Mouse (Mus musculus): Measurements from ENCODE around the gene Slc29a3. TPM values are rescaled to one million over a fixed set of nuclear protein-coding genes. Genes with fewer than 3 reads are reported as not detected.

Gene Slc29a3
- polyA plus RNA-seq, 1 experiment from 2014 or later: 4.4 TPM

- Histone ChIP-seq H3K4me2 (ENCODE audit: low read depth, low read length) (no peak overlapping the region), H3K36me3 (ENCODE audit: control insufficient read depth, insufficient read depth) (no peaks in the 10 kb centered on the region), H3K9ac (ENCODE audit: low read depth, low read length) (no peak overlapping the region), H3K4me3 (ENCODE audit: low read depth, low read length) (no peak overlapping the region), H3K9me3 (replicated peaks; ENCODE audit: control insufficient read depth, low read length) (no peaks in the 10 kb centered on the region), H3K27ac (ENCODE audit: low read length) (no peak overlapping the region), H3K27me3 (ENCODE audit: control insufficient read depth, insufficient read depth, low read depth, low read length) (no peaks in the 10 kb centered on the region), H3K4me1 (ENCODE audit: control insufficient read depth, low read depth, low read length) (no peaks in the 10 kb centered on the region)
- 68% methylated on average over 11 of the region's 11 CpGs for WGBS (ENCODE audit: insufficient replicate concordance)
- no peak for ATAC-seq (ENCODE audit: low read depth)
Measured at GRCm38 (mm10) chr10:60794374-60794773, 41.8 kb upstream of the Slc29a3 start.

GRCm38 (mm10) chr10:60792841-60793240 lies 40.2 kb upstream of the Slc29a3 start:
- 18% methylated on average over 11 of the region's 11 CpGs for WGBS (ENCODE audit: insufficient replicate concordance)
- Histone ChIP-seq H3K27ac (ENCODE audit: low read length) (no peak overlapping the region), H3K27me3 (ENCODE audit: control insufficient read depth, insufficient read depth, low read depth, low read length) (no peaks in the 10 kb centered on the region), H3K36me3 (ENCODE audit: control insufficient read depth, insufficient read depth) (no peaks in the 10 kb centered on the region), H3K4me1 (ENCODE audit: control insufficient read depth, low read depth, low read length) (no peaks in the 10 kb centered on the region), H3K9ac (ENCODE audit: low read depth, low read length) (no peak overlapping the region), H3K4me3 (ENCODE audit: low read depth, low read length) (no peak overlapping the region), H3K4me2 (ENCODE audit: low read depth, low read length) (no peak overlapping the region), H3K9me3 (replicated peaks; ENCODE audit: control insufficient read depth, low read length) (no peaks in the 10 kb centered on the region)
- no peak for ATAC-seq (ENCODE audit: low read depth)

GRCm38 (mm10) chr10:60792365-60792764 lies 39.8 kb upstream of the Slc29a3 start:
- ATAC-seq (ENCODE audit: low read depth): no peak
- Histone ChIP-seq H3K4me1 (ENCODE audit: control insufficient read depth, low read depth, low read length) (no peaks in the 10 kb centered on the region), H3K9me3 (replicated peaks; ENCODE audit: control insufficient read depth, low read length) (no peaks in the 10 kb centered on the region), H3K27me3 (ENCODE audit: control insufficient read depth, insufficient read depth, low read depth, low read length) (no peaks in the 10 kb centered on the region), H3K9ac (ENCODE audit: low read depth, low read length) (no peak overlapping the region), H3K36me3 (ENCODE audit: control insufficient read depth, insufficient read depth) (no peaks in the 10 kb centered on the region), H3K4me3 (ENCODE audit: low read depth, low read length) (no peak overlapping the region), H3K27ac (ENCODE audit: low read length) (no peak overlapping the region), H3K4me2 (ENCODE audit: low read depth, low read length) (no peak overlapping the region)
- 27% methylated on average over 10 of the region's 10 CpGs for WGBS (ENCODE audit: insufficient replicate concordance)

- no peaks in the 10 kb centered on the region for H3K9me3 ChIP-seq (replicated peaks; ENCODE audit: control insufficient read depth, low read length)
- H3K27me3 ChIP-seq (ENCODE audit: control insufficient read depth, insufficient read depth, low read depth, low read length): no peaks in the 10 kb centered on the region
- no peak overlapping the region for H3K4me2 ChIP-seq (ENCODE audit: low read depth, low read length)
- H3K27ac ChIP-seq (ENCODE audit: low read length): no peak overlapping the region
- no peaks in the 10 kb centered on the region for H3K4me1 ChIP-seq (ENCODE audit: control insufficient read depth, low read depth, low read length)
- H3K36me3 ChIP-seq (ENCODE audit: control insufficient read depth, insufficient read depth): no peaks in the 10 kb centered on the region
- no peak for ATAC-seq (ENCODE audit: low read depth)
- no peak overlapping the region for H3K4me3 ChIP-seq (ENCODE audit: low read depth, low read length)
- no peak overlapping the region for H3K9ac ChIP-seq (ENCODE audit: low read depth, low read length)
- 78% methylated on average over 6 of the region's 6 CpGs for WGBS (ENCODE audit: insufficient replicate concordance)
Measured at GRCm38 (mm10) chr10:60790912-60791311, 38.3 kb upstream of the Slc29a3 start.

DNA sequence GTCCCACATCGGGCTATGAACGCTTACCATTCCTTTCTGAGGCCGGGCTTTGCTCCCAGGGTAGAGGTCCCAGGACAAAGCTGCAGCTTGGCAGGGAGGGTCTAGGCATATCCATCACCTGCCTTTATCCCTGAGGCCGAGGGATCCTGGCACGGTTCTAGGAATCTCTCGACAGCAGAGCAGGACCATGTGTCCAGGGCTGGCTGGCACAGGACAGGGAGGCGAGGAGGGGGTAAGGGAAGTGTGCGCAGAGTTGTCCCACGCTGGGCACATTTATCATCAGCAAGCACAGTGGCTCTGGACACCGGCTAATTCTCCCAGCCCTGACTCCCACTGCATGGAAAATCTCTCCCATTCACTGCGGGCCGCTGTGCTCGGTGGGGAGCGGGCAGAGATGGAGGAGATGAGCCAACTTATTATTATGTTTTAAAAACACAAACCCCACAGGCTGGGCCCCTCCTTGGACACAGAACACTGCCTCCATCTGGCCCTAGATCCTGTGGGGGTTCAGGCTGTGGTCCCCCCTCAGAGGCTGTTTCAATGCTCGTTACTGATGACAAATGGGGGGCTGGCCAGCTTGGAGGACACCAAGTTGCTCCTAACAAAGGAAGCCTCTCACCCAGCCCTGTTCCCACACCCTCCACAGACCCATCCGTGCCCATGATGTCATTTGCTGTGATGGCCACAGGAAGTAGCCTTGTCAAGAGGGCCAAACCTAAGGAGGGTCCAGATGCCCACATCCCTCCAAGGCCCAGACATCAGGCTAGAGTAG lies 34.9 kb upstream of the Slc29a3 start:
- Histone ChIP-seq H3K4me2 (ENCODE audit: low read depth, low read length) (no peak overlapping the region), H3K27ac (ENCODE audit: low read length) (no peak overlapping the region), H3K4me1 (ENCODE audit: control insufficient read depth, low read depth, low read length) (no peaks in the 10 kb centered on the region), H3K9ac (ENCODE audit: low read depth, low read length) (no peak overlapping the region), H3K9me3 (replicated peaks; ENCODE audit: control insufficient read depth, low read length) (no peaks in the 10 kb centered on the region), H3K27me3 (ENCODE audit: control insufficient read depth, insufficient read depth, low read depth, low read length) (no peaks in the 10 kb centered on the region), H3K4me3 (ENCODE audit: low read depth, low read length) (no peak overlapping the region), H3K36me3 (ENCODE audit: control insufficient read depth, insufficient read depth) (no peaks in the 10 kb centered on the region)
- no peak for ATAC-seq (ENCODE audit: low read depth)
- 68% methylated on average over 16 of the region's 16 CpGs for WGBS (ENCODE audit: insufficient replicate concordance)

DNA sequence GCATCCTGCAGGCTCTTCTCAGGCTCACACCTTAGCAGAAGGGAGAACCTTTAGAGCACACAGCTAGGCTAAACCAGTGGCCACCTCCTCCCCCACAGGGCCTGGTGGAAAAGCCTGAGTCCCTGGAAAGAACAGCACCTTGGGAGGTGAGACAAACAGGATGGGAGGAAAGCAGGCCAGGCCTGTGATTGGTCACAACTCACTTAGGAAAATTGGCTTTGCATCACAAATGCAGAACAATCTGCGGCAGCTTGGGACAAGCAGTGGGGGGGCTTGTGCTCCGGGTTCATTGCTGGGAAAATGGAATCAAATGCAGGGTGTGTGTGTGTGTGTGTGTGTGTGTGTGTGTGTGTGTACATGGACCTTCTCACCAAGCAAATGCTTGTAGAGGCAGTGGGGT lies 31.0 kb upstream of the Slc29a3 start:
- Histone ChIP-seq H3K36me3 (ENCODE audit: control insufficient read depth, insufficient read depth) (no peaks in the 10 kb centered on the region), H3K4me3 (ENCODE audit: low read depth, low read length) (no peak overlapping the region), H3K9ac (ENCODE audit: low read depth, low read length) (no peak overlapping the region), H3K4me2 (ENCODE audit: low read depth, low read length) (no peak overlapping the region), H3K27me3 (ENCODE audit: control insufficient read depth, insufficient read depth, low read depth, low read length) (no peaks in the 10 kb centered on the region), H3K27ac (ENCODE audit: low read length) (no peak overlapping the region), H3K4me1 (ENCODE audit: control insufficient read depth, low read depth, low read length) (no peaks in the 10 kb centered on the region), H3K9me3 (replicated peaks; ENCODE audit: control insufficient read depth, low read length) (no peaks in the 10 kb centered on the region)
- WGBS (ENCODE audit: insufficient replicate concordance): 46% methylated on average over 2 of the region's 2 CpGs
- ATAC-seq (ENCODE audit: low read depth): no peak

DNA sequence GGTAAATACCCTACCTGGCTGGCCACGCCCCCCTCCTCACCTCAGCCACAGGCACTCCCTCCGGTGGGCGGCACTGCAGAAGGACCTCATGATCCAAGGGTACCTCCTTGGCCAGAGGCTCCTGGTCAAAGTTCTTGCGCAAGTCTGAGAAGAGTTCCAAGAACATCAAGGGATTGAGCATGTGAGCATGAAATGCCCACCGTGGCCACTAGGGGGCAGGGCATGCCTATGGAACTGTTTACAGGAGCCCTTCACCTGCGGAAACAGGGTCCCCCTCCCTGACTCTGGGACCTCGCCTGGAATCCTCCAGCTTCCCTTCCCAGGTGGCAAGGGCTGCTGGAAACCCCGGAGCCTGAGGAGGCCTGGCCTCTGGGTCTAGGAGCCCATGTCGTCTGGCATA lies 27.0 kb upstream of the Slc29a3 start:
- H3K4me3 ChIP-seq (ENCODE audit: low read depth, low read length): no peak overlapping the region
- H3K36me3 ChIP-seq (ENCODE audit: control insufficient read depth, insufficient read depth): no peaks in the 10 kb centered on the region
- 11% methylated on average over 9 of the region's 9 CpGs for WGBS (ENCODE audit: insufficient replicate concordance)
- H3K4me2 ChIP-seq (ENCODE audit: low read depth, low read length): no peak overlapping the region
- H3K4me1 ChIP-seq (ENCODE audit: control insufficient read depth, low read depth, low read length): no peaks in the 10 kb centered on the region
- H3K9me3 ChIP-seq (replicated peaks; ENCODE audit: control insufficient read depth, low read length): no peaks in the 10 kb centered on the region
- no peak; the same call in 1 of the 2 replicates for ATAC-seq (ENCODE audit: low read depth)
- no peaks in the 10 kb centered on the region for H3K27me3 ChIP-seq (ENCODE audit: control insufficient read depth, insufficient read depth, low read depth, low read length)
- no peak overlapping the region for H3K9ac ChIP-seq (ENCODE audit: low read depth, low read length)
- H3K27ac ChIP-seq (ENCODE audit: low read length): no peak overlapping the region

DNA sequence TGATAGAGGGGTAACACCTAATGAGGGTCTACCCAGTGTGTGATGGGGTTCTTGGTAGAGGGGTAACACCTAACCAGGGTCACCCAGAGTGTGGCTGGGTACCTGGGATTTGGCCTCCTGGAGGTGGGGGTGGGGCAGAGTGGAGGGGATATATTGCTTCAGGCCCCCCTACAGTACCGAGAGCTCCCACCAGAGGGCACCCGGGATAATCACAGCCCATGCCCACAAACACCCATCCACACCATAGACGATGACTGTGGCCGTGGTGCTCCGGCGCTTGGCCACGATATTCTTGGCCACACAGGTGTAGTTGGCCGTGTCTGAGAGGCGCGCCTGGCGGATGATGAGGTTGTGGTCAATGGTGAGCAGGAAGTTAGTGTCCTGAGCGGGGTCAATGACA lies 25.9 kb upstream of the Slc29a3 start:
- no peaks in the 10 kb centered on the region for H3K36me3 ChIP-seq (ENCODE audit: control insufficient read depth, insufficient read depth)
- H3K4me3 ChIP-seq (ENCODE audit: low read depth, low read length): no peak overlapping the region
- no peaks in the 10 kb centered on the region for H3K4me1 ChIP-seq (ENCODE audit: control insufficient read depth, low read depth, low read length)
- no peak for ATAC-seq (ENCODE audit: low read depth)
- H3K4me2 ChIP-seq (ENCODE audit: low read depth, low read length): no peak overlapping the region
- WGBS (ENCODE audit: insufficient replicate concordance): 58% methylated on average over 12 of the region's 12 CpGs
- no peaks in the 10 kb centered on the region for H3K27me3 ChIP-seq (ENCODE audit: control insufficient read depth, insufficient read depth, low read depth, low read length)
- H3K27ac ChIP-seq (ENCODE audit: low read length): no peak overlapping the region
- no peak overlapping the region for H3K9ac ChIP-seq (ENCODE audit: low read depth, low read length)
- no peaks in the 10 kb centered on the region for H3K9me3 ChIP-seq (replicated peaks; ENCODE audit: control insufficient read depth, low read length)

DNA sequence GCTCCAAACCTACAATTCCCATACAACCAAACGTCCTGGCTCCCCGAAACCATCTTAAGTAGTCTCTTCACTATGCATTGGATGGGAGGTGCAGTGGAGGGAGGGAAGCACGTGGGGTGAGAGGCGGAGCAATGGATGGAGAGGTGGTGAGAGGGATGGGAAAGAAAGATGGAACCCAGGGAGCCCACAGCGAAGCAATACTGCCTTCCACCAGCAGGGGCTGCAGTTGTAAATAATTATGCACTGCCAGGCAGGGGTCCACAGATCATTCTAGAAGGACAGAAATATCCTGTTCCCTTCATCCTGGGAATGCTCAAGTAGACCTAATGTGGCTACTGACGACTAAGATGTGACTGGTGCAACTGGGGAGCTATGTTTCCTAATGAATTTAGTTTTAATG lies 22.9 kb upstream of the Slc29a3 start:
- Histone ChIP-seq H3K9ac (ENCODE audit: low read depth, low read length) (no peak overlapping the region), H3K4me3 (ENCODE audit: low read depth, low read length) (no peak overlapping the region), H3K27me3 (ENCODE audit: control insufficient read depth, insufficient read depth, low read depth, low read length) (no peaks in the 10 kb centered on the region), H3K36me3 (ENCODE audit: control insufficient read depth, insufficient read depth) (no peaks in the 10 kb centered on the region), H3K4me2 (ENCODE audit: low read depth, low read length) (no peak overlapping the region), H3K27ac (ENCODE audit: low read length) (no peak overlapping the region), H3K4me1 (ENCODE audit: control insufficient read depth, low read depth, low read length) (no peaks in the 10 kb centered on the region), H3K9me3 (replicated peaks; ENCODE audit: control insufficient read depth, low read length) (no peaks in the 10 kb centered on the region)
- 55% methylated on average over 6 of the region's 6 CpGs for WGBS (ENCODE audit: insufficient replicate concordance)
- ATAC-seq (ENCODE audit: low read depth): no peak
